Mouse (Mus musculus): ENCODE results near the gene Grik4.
A peak's percentile ranks its signal among the peaks of the same experiment; 100 is the strongest.

The Grik4 gene

GRCm38 (mm10) chr9:42751160-42751559 is 193.1 kb downstream of the Grik4 start:
- DNase-seq (ENCODE audit: low read depth, low spot score) = no peak

GRCm38 (mm10) chr9:42750176-42750575 is 194.1 kb downstream of the Grik4 start:
- DNase-seq (ENCODE audit: low read depth, low spot score) = no peak

GRCm38 (mm10) chr9:42745982-42746381 is 198.3 kb downstream of the Grik4 start:
- DNase-seq (ENCODE audit: low read depth, low spot score) = no peak

- DNase-seq (ENCODE audit: low read depth, low spot score) = no peak
Observed at GRCm38 (mm10) chr9:42742385-42742784, 201.9 kb downstream of the Grik4 start.

- DNase-seq (ENCODE audit: low read depth, low spot score) = no peak
Observed at GRCm38 (mm10) chr9:42736697-42737335, 207.5 kb downstream of the Grik4 start.

- no peak for DNase-seq (ENCODE audit: low read depth, low spot score)
Observed at GRCm38 (mm10) chr9:42735086-42735485, 209.2 kb downstream of the Grik4 start.

- no peak for DNase-seq (ENCODE audit: low read depth, low spot score)
Observed at GRCm38 (mm10) chr9:42732731-42733318, 211.5 kb downstream of the Grik4 start.

GRCm38 (mm10) chr9:42728472-42728871 is 215.8 kb downstream of the Grik4 start:
- DNase-seq (ENCODE audit: low read depth, low spot score) = no peak

GRCm38 (mm10) chr9:42727661-42728060 is 216.6 kb downstream of the Grik4 start:
- DNase-seq (ENCODE audit: low read depth, low spot score) = no peak

- no peak for DNase-seq (ENCODE audit: low read depth, low spot score)
Observed at GRCm38 (mm10) chr9:42727186-42727585, 217.1 kb downstream of the Grik4 start.

GRCm38 (mm10) chr9:42724099-42724498 is 220.2 kb downstream of the Grik4 start:
- DNase-seq (ENCODE audit: low read depth, low spot score) = no peak

- no peak for DNase-seq (ENCODE audit: low read depth, low spot score)
Observed at GRCm38 (mm10) chr9:42722501-42722900, 221.8 kb downstream of the Grik4 start.

- no peak for DNase-seq (ENCODE audit: low read depth, low spot score)
Observed at GRCm38 (mm10) chr9:42721718-42722117, 222.6 kb downstream of the Grik4 start.

GRCm38 (mm10) chr9:42721146-42721545 is 223.1 kb downstream of the Grik4 start:
- no peak for DNase-seq (ENCODE audit: low read depth, low spot score)

GRCm38 (mm10) chr9:42713912-42714311 is 230.4 kb downstream of the Grik4 start:
- no peak for DNase-seq (ENCODE audit: low read depth, low spot score)

- DNase-seq (ENCODE audit: low read depth, low spot score) = no peak
Observed at GRCm38 (mm10) chr9:42705848-42706247, 238.4 kb downstream of the Grik4 start.

- DNase-seq (ENCODE audit: low read depth, low spot score) = no peak
Observed at GRCm38 (mm10) chr9:42703191-42703854, 241.0 kb downstream of the Grik4 start.

GRCm38 (mm10) chr9:42702231-42703132 is 241.8 kb downstream of the Grik4 start:
- DNase-seq (ENCODE audit: low read depth, low spot score) = no peak

GRCm38 (mm10) chr9:42701729-42702128 is 242.6 kb downstream of the Grik4 start:
- DNase-seq (ENCODE audit: low read depth, low spot score) = no peak

GRCm38 (mm10) chr9:42693024-42693423 is 251.3 kb downstream of the Grik4 start:
- DNase-seq (ENCODE audit: low read depth, low spot score) = no peak

GRCm38 (mm10) chr9:42688143-42688542 is 256.1 kb downstream of the Grik4 start:
- peak; percentile 13 for DNase-seq (ENCODE audit: low read depth, low spot score)

GRCm38 (mm10) chr9:42686104-42686503 is 258.2 kb downstream of the Grik4 start:
- DNase-seq (ENCODE audit: low read depth, low spot score) = no peak

Measured in retina, adult 2 months (tissue).